Mouse (Mus musculus) WW6 (cell line): ENCODE data around the gene Mafg.
"Not testable (repeated sequence)": the region's sequence is repeated elsewhere in the genome, so short reads cannot be mapped to it uniquely, and the experiment has no call there.

Experiments
- DNase-seq: peaks from one replicate; pipeline ENCODE4 v3.0.0-alpha.2; 2013; ENCODE audit warnings: low read depth, low spot score

Gene Mafg

DNA sequence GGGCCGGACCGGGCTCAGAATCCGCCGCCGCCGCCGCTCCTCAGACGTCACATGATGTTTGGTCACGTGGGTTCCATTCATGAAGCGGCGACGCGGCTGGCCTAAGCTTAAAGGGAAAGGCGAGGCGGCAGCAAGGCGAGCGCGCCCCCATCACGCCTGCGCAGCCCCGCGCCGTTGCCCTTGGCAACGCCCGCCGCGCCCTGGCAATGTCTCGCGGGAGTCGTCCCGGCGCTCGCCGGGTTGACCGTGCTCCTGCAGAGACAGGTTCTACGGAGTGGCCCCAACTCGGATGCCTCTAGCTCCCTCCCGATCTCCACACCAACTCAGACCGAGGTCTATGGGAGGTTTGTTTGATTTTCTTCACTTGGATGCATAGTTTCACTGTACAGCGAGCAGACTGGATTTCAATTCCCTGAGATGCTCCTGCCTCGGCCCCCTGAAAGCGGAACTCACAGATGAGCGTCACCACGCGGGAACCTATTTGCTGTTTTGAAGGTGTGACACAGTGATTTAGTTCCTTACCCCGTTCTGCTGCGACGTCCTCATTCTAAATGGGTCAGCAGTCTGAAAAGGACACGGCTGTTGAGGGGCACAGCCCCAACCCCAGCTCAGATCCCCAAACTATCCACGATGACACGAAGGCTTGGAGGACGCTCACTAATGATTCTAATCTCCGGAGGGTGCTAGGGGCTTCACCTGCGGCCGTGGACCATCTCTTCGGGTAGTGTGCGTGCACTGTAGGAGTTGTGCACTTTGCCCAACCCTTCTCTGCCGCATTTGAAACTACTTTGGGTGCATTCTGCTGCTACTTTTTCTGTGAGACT, at the start of gene Mafg:
TSS of gene Mafg (minus strand) at position 81 of the 824 bp plus-strand sequence.
- peak; percentile 98 for DNase-seq

GRCm38 (mm10) chr11:120682683-120683082, 49.3 kb upstream of the Mafg start:
- DNase-seq, result no peak

DNA sequence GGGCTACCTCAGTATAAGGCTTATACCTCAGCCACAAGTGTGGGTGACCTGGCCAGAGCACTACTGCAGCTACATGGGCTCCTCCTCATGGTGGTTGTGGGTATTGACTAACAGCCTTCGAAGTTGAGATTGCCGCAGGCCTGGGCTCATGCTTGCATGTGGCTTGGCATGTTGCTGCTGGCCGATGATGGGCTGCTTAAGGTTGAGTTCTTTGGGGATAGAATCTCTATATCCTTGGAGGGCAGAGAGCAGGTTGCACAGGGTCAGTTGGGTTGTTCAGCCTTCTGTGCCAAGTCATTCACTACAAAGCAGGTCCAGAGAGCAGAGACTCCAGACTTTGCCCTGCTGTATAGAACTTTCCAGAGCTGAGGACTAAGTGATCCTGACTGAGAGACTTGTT, 46.5 kb upstream of the Mafg start:
- DNase-seq, result no peak

DNA sequence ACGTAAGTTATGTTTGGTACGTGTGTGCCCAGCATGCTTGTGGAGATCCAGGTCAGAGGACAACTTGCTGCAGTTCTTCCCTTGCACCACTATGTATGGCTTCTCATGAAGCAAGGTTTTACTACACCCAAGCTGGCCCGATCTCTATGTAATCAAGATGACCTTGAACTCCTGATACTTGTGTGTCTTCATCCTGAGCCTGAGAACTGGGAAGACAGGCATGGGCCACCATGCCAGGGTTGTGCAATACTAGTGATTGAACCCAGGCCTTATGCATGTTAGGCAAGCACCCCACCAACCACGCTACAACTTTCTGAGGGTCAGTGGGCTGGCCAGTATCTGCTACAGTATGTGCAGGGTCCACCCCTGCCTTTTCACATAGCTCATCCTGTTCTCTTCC, 43.6 kb upstream of the Mafg start:
- DNase-seq, result no peak

DNA sequence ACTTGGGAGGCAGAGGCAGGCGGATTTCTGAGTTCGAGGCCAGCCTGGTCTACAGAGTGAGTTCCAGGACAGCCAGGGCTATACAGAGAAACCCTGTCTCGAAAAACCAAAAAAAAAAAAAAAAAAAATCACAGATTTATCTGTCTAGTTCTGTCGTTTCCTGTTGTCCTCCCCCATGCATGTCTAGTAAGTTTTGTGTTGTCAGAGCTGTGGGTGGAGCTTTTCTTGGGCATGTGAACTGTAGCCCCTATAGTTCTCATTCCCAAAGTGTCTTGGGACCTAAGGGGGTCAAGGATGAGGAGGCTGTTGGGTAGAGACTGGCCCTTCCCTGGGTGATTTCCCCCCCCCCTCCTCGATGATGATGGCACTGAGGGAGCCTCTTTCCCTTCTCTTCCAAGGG, 42.5 kb upstream of the Mafg start:
- not testable (repeated sequence) for DNase-seq

DNA sequence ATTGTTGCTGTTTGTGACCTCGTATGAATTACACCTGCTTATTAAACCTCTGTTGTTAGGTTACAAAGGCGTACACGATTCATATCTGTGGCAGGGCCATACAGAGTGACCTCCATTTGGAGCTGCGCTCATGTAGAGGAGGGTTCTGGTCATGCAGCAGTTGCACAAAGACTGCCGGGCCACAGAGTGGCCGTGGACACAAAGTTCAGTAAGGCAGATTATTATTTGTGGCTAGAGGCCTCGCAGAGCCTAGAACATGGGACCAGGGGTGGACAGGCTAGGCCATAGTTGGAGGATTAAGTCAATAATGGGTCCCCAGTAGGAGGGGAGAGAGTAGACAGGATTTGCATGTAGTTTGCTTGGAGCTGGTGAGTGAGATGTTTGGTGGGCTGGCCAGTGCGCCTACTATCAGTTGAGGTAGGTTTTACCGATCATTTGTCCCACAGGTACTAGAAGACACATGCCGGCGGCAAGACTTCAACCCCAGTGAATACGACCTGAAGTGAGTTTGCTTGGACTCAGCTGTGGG, 40.3 kb upstream of the Mafg start:
- DNase-seq, result no peak

- DNase-seq, result peak; percentile 92
Observed at GRCm38 (mm10) chr11:120672687-120673593, 39.5 kb upstream of the Mafg start, which contains the start of gene Aspscr1. TSS of gene Aspscr1 (plus strand) at chr11:120672973.

GRCm38 (mm10) chr11:120666617-120667016, 33.2 kb upstream of the Mafg start:
- no peak for DNase-seq

GRCm38 (mm10) chr11:120665406-120665805, 32.0 kb upstream of the Mafg start:
- DNase-seq, result no peak

DNA sequence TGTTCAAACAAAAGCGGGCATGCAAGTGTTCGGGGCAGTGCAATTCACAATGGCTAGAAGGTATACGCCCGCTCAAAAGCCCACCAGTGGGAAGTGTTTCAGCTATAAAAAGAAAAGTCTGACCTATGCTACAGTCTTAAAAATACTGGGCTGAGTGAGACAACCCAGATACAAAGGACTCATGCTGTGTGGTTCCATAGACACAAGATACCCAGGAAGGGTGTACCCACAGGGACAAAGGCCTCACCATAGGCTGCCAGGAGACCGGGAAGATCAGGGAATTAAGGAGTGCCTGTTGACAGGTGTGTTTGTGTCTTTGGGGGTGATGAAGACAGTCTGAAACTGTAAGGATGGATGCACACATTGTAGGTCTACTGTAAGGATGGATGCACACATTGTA, 30.3 kb upstream of the Mafg start:
- no peak for DNase-seq

GRCm38 (mm10) chr11:120662759-120663158, 29.4 kb upstream of the Mafg start:
- no peak for DNase-seq

GRCm38 (mm10) chr11:120661076-120661460, 27.7 kb upstream of the Mafg start, which contains the start of gene Notum:
TSS of gene Notum (minus strand) at chr11:120661175.
- DNase-seq, result no peak

DNA sequence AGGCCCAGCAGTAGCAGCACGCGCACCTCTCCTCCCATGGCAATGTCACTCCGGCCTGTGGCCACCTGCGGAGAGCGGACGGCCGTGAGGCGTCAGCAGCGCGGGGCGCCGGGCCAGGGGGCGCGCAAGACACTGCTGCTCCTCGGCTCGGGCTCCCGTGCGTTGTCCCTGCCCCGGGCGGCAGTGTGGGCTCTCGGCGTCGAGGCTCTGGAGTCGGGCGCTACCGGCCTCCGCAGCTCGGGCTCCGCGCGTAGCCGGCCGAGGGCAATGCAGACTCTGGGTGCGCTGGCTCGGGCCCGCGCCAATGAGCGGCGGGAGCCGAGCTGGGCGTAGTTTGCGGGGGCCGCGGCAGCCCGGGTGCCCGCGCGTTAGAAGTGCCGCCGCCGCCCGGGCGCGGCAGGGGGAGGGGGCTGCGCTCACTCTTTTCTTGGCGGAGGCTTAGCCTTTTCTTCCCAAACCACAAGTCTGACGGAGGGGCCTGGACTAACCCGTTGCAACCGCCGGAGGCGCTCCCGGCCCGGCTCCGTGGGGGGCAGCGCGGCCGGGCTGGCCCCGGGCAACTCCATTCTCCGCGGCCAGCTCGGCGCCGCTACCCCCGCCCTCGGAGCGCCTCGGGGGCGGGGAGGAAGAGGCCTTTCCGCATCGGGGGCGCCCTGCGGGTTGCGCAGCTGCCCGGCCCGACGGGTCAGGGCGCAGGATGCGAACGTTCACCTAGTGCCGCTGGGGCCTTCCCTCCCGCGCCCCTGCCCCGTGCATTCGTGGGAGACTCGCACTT, 27.1 kb upstream of the Mafg start:
- DNase-seq, result no peak

DNA sequence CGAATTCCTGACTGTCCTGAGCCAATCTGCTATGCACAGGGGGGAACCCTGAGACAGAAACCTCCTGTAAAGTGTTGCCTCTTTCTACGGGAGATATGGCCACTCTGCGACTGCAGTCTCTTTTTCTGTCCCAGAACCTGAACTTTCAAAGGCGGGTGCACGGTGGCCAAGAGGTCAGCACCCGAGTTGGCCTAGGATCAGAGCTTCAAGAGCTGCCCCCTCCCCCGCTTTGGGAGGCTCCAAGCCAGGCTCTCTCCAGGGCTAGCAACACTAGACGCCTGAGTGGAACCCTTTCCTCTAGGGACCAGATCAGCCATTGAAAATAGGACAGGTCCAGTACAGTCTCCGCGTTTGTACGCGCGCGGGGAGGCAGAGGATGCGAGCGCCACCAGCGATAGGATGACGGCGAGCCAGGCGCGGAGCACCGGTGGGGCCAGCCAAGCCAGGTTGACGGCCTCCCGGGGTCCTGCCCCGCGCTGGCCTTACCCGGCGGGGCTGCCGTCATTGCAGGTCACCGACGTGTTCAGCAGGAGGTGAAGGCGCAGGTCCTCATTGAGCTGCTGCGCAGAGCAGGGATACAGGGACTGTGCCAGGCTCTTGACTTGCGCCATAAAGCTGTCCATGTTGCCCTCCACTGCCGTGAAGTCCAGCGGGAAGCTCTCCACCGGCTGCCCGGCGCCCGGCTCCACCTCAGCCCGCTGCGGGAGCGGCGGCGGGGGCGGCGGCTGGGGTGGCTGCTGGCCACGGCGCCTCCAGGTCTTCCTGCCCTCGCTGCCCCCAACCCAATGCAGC, 26.3 kb upstream of the Mafg start:
- no peak for DNase-seq

DNA sequence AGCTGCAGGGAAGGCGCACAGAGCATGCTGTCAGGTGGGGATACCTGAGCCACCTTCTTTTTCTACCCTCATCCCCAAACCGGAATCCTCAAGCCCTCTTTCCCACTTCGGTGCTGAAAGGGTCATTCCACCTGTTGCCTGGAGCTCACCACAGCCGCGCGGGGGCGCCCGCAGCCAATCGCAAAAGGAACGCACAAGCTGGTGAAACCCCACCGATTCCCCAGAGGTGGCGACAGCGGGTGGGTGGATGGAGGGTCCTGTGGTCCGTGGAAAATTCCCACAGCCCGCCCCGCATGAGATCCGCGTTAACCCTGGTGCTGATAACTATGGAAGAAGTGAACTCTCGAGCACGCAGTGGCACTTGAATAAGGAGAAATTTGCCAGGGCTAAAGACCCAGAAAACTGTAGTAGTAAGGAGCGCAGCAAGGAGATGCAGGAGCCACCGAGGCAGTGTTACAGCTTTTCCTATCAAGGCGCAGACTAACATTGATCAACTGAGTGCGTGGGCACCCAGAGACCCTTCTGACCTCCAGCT, 25.5 kb upstream of the Mafg start:
- DNase-seq, result peak; percentile 86

GRCm38 (mm10) chr11:120657301-120657700, 23.9 kb upstream of the Mafg start:
- no peak for DNase-seq

GRCm38 (mm10) chr11:120654741-120655140, 21.3 kb upstream of the Mafg start:
- DNase-seq, result no peak

- DNase-seq, result no peak
Observed at GRCm38 (mm10) chr11:120651872-120652271, 18.5 kb upstream of the Mafg start.

- peak; percentile 75 for DNase-seq
Observed at GRCm38 (mm10) chr11:120648001-120648476, 14.6 kb upstream of the Mafg start, which contains the start of gene Myadml2. TSS of gene Myadml2 (minus strand) at chr11:120648158.
